Mouse (Mus musculus) forebrain, embryonic 14.5 days (tissue): ENCODE measurements at regions not wholly inside any gene's neighbourhood (a gene's known extent, or its start where the extent isn't known, plus 50 kb on each side); places are given as distances from the start of the nearest gene placed in this dataset.
A peak's percentile ranks its signal among the peaks of the same experiment; 100 is the strongest.

Experiments used
- ATAC-seq: fragments of 200-750 bp; cut with Nextera tagmentation; 2 replicates; pipeline ENCODE4 v1.8.0; 2017; ENCODE audit warnings: mild to moderate bottlenecking, moderate library complexity
- DNase-seq: peaks from one replicate; pipeline ENCODE4 v3.0.0-alpha.2; 2015; ENCODE audit warnings: low spot score
- H3K27ac ChIP-seq: fragments of 300-500 bp; sonication (generic); 2 replicates; pipeline ENCODE4 v1.5.1; 2014; ENCODE audit warnings: low read depth, mild to moderate bottlenecking, control low read depth, low read length, moderate library complexity
- H3K27me3 ChIP-seq: fragments of 300-500 bp; sonication (generic); replicated peaks from 2 replicates; pipeline ENCODE4 v1.6.1; 2014; ENCODE audit warnings: low read length, control low read depth, mixed read lengths; ENCODE audit not compliant: control insufficient read depth, insufficient read depth
- H3K36me3 ChIP-seq: fragments of 300-500 bp; sonication (generic); 2 replicates; pipeline ENCODE4 v1.6.1; 2014; ENCODE audit warnings: low read length, control low read depth; ENCODE audit not compliant: control insufficient read depth, insufficient read depth
- H3K4me1 ChIP-seq: fragments of 300-500 bp; sonication (generic); 2 replicates; pipeline ENCODE4 v1.6.1; 2014; ENCODE audit warnings: antibody characterized with exemption, low read length, control low read depth; ENCODE audit not compliant: control insufficient read depth, insufficient read depth
- H3K4me2 ChIP-seq: fragments of 300-500 bp; sonication (generic); 2 replicates; pipeline ENCODE4 v1.6.1; 2014; ENCODE audit warnings: mild to moderate bottlenecking, control low read depth, low read length
- H3K4me3 ChIP-seq: fragments of 300-500 bp; sonication (generic); 2 replicates; pipeline ENCODE4 v1.5.1; 2014; ENCODE audit warnings: low read depth, low read length, control low read depth
- H3K9ac ChIP-seq: fragments of 300-500 bp; sonication (generic); 2 replicates; pipeline ENCODE4 v1.6.1; 2014; ENCODE audit warnings: mild to moderate bottlenecking, low read length, control low read depth, moderate library complexity
- H3K9me3 ChIP-seq: fragments of 300-500 bp; sonication (generic); replicated peaks from 2 replicates; pipeline ENCODE4 v1.6.1; 2016; ENCODE audit warnings: low read length, control low read depth, mixed read lengths; ENCODE audit not compliant: control insufficient read depth
- WGBS: fragments of 180-500 bp; shearing (Covaris S2); extraction: QIAGEN DNeasy Blood & Tissue Kit; methylation state at CpG from one replicate; pipeline ENCODE4 v1.1.7; 2014; 5-methylcytosine and 5-hydroxymethylcytosine counted together

DNA sequence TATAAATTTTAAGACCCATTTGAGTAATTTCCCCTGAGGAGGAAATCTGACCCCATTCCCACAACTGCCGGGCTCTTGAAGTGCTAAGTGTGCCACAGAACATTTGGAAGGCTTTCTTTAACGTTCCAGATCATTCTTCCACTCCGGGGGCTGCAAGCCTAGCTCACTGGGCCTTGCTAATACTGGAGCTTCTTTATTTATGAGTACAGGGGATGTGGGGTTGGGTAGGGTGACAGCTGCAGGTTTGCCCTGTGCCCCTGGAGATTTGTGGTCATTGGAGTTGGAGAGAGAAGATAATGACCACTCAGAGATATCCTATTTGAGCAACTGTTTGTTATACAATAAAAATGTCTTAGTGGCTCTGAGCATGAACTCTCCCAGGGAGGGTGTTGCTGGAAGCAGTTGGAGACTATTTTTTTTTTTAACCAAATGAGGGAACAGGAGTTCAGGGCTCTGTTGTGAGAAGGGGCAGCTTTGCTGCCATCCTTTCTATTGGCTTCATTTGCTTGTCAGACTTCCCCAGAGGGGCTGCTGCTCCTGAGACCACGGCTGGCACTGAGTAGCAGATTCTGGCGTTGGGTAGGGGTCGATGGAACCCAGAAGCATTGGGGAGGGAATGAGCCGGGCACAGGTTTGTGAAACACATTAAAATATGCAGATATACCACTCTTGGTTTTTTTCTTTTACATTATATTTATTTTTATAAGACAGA lies 249.0 kb downstream of the Ttll7 start:
- no peak overlapping the region for H3K4me3 ChIP-seq
- H3K4me1 ChIP-seq: peaks cover 12% of the 10 kb centered on the region
- 62% methylated on average over 7 of the region's 7 CpGs for WGBS
- no peaks in the 10 kb centered on the region for H3K27me3 ChIP-seq
- no peaks in the 10 kb centered on the region for H3K36me3 ChIP-seq
- no peak overlapping the region for H3K4me2 ChIP-seq
- H3K9me3 ChIP-seq: no peaks in the 10 kb centered on the region
- no peak overlapping the region for H3K9ac ChIP-seq
- H3K27ac ChIP-seq: no peak overlapping the region
- ATAC-seq (peak; percentile 16; the same call in 1 of the 2 replicates), DNase-seq (no peak)

DNA sequence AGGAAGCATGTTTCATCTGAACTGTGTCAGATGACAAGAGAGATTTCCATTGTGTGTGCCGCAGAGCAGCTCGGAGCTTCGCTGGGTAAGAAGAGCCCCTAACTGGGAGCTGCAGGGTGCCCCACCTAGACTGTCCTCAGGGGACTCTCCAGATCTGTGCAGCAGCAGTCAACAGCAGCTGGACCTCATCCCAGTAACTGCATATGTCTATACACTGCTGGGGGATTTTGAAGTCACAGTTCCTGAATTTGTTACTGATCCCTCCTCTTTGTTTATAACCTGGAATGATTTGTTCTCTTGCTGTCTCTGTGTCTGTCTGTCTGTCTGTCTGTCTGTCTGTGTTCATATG lies 249.6 kb downstream of the Ttll7 start:
- Histone ChIP-seq H3K4me2 (no peak overlapping the region), H3K9me3 (no peaks in the 10 kb centered on the region), H3K9ac (no peak overlapping the region), H3K4me1 (peaks cover 12% of the 10 kb centered on the region), H3K4me3 (no peak overlapping the region), H3K27ac (no peak overlapping the region), H3K27me3 (no peaks in the 10 kb centered on the region), H3K36me3 (no peaks in the 10 kb centered on the region)
- 54% methylated on average over 3 of the region's 3 CpGs for WGBS
- ATAC-seq (peak; percentile 62), DNase-seq (no peak)

GRCm38 (mm10) chr3:147103428-147103827 lies 251.3 kb downstream of the Ttll7 start:
- 45% methylated on average over 7 of the region's 7 CpGs for WGBS
- Histone ChIP-seq H3K4me2 (no peak overlapping the region), H3K27me3 (no peaks in the 10 kb centered on the region), H3K4me3 (no peak overlapping the region), H3K9ac (no peak overlapping the region), H3K36me3 (no peaks in the 10 kb centered on the region), H3K9me3 (no peaks in the 10 kb centered on the region), H3K27ac (no peak overlapping the region), H3K4me1 (peaks cover 6% of the 10 kb centered on the region)
- DNase-seq (no peak), ATAC-seq (no peak)

GRCm38 (mm10) chr3:147117609-147118008 lies 265.4 kb downstream of the Ttll7 start:
- WGBS: 95% methylated on average over 4 of the region's 4 CpGs
- Histone ChIP-seq H3K27me3 (no peaks in the 10 kb centered on the region), H3K36me3 (no peaks in the 10 kb centered on the region), H3K9ac (no peak overlapping the region), H3K27ac (no peak overlapping the region), H3K4me2 (no peak overlapping the region), H3K4me1 (no peaks in the 10 kb centered on the region), H3K9me3 (no peaks in the 10 kb centered on the region), H3K4me3 (no peak overlapping the region)
- DNase-seq (no peak), ATAC-seq (no peak)

GRCm38 (mm10) chr3:147118092-147118491 lies 265.9 kb downstream of the Ttll7 start:
- WGBS: 89% methylated on average over 5 of the region's 5 CpGs
- ATAC-seq: no peak
- no peaks in the 10 kb centered on the region for H3K4me1 ChIP-seq
- DNase-seq: no peak
- H3K9me3 ChIP-seq: no peaks in the 10 kb centered on the region
- H3K4me3 ChIP-seq: no peak overlapping the region
- no peak overlapping the region for H3K4me2 ChIP-seq
- H3K9ac ChIP-seq: no peak overlapping the region
- no peaks in the 10 kb centered on the region for H3K27me3 ChIP-seq
- H3K27ac ChIP-seq: no peak overlapping the region
- H3K36me3 ChIP-seq: no peaks in the 10 kb centered on the region

GRCm38 (mm10) chr3:147118622-147119021 lies 266.5 kb downstream of the Ttll7 start:
- no peaks in the 10 kb centered on the region for H3K27me3 ChIP-seq
- DNase-seq (no peak), ATAC-seq (no peak)
- WGBS: 96% methylated on average over 6 of the region's 6 CpGs
- H3K4me1 ChIP-seq: no peaks in the 10 kb centered on the region
- H3K9me3 ChIP-seq: no peaks in the 10 kb centered on the region
- H3K4me2 ChIP-seq: no peak overlapping the region
- no peak overlapping the region for H3K9ac ChIP-seq
- no peak overlapping the region for H3K4me3 ChIP-seq
- no peak overlapping the region for H3K27ac ChIP-seq
- H3K36me3 ChIP-seq: no peaks in the 10 kb centered on the region

- no peaks in the 10 kb centered on the region for H3K36me3 ChIP-seq
- ATAC-seq: no peak
- no peak overlapping the region for H3K4me2 ChIP-seq
- no peaks in the 10 kb centered on the region for H3K9me3 ChIP-seq
- H3K9ac ChIP-seq: no peak overlapping the region
- DNase-seq: no peak
- WGBS: 88% methylated on average over 6 of the region's 6 CpGs
- no peak overlapping the region for H3K4me3 ChIP-seq
- no peak overlapping the region for H3K27ac ChIP-seq
- H3K4me1 ChIP-seq: no peaks in the 10 kb centered on the region
- no peaks in the 10 kb centered on the region for H3K27me3 ChIP-seq
Measured at GRCm38 (mm10) chr3:147121826-147122225, 269.7 kb downstream of the Ttll7 start.

DNA sequence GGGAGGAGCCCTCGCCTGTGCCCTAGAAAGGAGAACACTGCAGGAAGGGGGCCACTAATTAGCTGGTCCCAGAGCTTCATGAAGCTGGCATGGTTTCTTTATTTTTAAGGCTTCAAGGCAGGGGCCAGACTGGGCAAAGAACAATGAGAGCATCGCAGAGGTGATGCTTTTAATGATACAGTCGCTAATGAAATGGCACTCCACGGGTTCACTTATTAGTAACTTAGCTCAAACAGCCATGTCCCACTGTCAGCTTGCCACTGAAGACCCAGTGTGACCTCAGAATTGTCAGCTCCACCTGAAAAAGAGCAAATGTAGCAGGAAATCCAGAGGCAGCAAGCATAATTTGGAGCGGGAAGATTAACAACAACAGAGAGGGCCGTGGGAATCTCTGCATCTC lies 275.6 kb downstream of the Ttll7 start:
- no peak overlapping the region for H3K4me3 ChIP-seq
- no peaks in the 10 kb centered on the region for H3K9me3 ChIP-seq
- H3K27ac ChIP-seq: no peak overlapping the region
- H3K4me2 ChIP-seq: no peak overlapping the region
- DNase-seq (peak; percentile 25), ATAC-seq (peak; percentile 63; the same call in 1 of the 2 replicates)
- H3K36me3 ChIP-seq: no peaks in the 10 kb centered on the region
- H3K9ac ChIP-seq: no peak overlapping the region
- H3K4me1 ChIP-seq: no peaks in the 10 kb centered on the region
- WGBS: 22% methylated on average over 6 of the region's 6 CpGs
- no peaks in the 10 kb centered on the region for H3K27me3 ChIP-seq

DNA sequence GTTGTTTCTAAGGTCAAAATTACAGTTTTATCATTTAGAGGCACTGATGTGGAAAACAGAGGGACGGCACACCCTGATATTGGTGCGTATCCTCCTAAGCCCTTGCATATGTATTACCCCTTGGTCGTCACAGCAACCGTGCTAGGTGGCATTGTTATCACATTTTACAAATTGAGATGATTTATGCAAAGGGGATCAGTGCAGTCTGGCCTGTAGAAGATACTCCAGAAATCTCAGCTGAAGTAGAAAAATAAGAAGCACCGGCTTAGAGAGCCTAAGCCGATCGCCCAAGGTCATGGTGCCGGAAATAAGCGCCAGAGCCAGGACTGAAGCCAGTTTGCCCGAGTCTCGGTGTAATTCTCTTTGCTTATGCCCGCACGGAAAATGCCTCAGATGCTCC lies 280.7 kb downstream of the Ttll7 start:
- ATAC-seq: no peak
- peak; percentile 20 for DNase-seq
- Histone ChIP-seq H3K36me3 (no peaks in the 10 kb centered on the region), H3K4me1 (no peaks in the 10 kb centered on the region), H3K27ac (no peak overlapping the region), H3K4me2 (no peak overlapping the region), H3K4me3 (no peak overlapping the region), H3K27me3 (no peaks in the 10 kb centered on the region), H3K9ac (no peak overlapping the region), H3K9me3 (no peaks in the 10 kb centered on the region)
- WGBS: 80% methylated on average over 13 of the region's 13 CpGs
